Mouse (Mus musculus) macrophage (primary cell): ENCODE results near the gene Arcn1. TPM values are rescaled to one million over a fixed set of nuclear protein-coding genes. Genes with fewer than 3 reads are reported as not detected.

Source experiments
- H3K27ac ChIP-seq: fragments of 350-480 bp; formaldehyde crosslinking; 2 replicates; pipeline ENCODE4 v1.9.0; 2021
- H3K36me3 ChIP-seq: fragments of 350-480 bp; formaldehyde crosslinking; 2 replicates; pipeline ENCODE4 v1.9.0; 2021; ENCODE audit errors: inconsistent target
- H3K4me3 ChIP-seq: fragments of 350-480 bp; formaldehyde crosslinking; 2 replicates; pipeline ENCODE4 v1.9.0; 2021; ENCODE audit errors: inconsistent target
- H3K79me2 ChIP-seq: fragments of 350-480 bp; formaldehyde crosslinking; 2 replicates; pipeline ENCODE4 v1.9.0; 2021; ENCODE audit errors: inconsistent target
- WGBS: methylation state at CpG from one replicate; pipeline ENCODE4 v1.1.7; 2026; ENCODE audit warnings: inconsistent platforms; ENCODE audit not compliant: missing documents; 5-methylcytosine and 5-hydroxymethylcytosine counted together
- polyA plus RNA-seq: library from polyadenylated mRNA; stranded (reverse); fragments of 250-400 nt; gene quantifications from 3 replicates; pipeline ENCODE4 v1.2.4, GENCODE M21; 2018; ENCODE audit warnings: inconsistent platforms
- total RNA-seq, 78 experiments: library from RNA; depleted of rRNA; stranded (reverse); fragments of 250-400 nt; gene quantifications; 1 replicate in 9 of 78; 2 replicates in 24 of 78; 3 replicates in 43 of 78; 4 replicates in 2 of 78; pipeline ENCODE4 v1.2.4; 2018; ENCODE audit warnings: inconsistent platforms in 56 of 78

Arcn1 gene
- 100 to 1,000 TPM in 25 of 26 experiments, 10 to 100 TPM in 1; 93.7 to 217 (median 158) TPM for total RNA-seq (2018; cell fraction: chromatin; rRNA removed)
- 100 to 1,000 TPM in 14 of 26 experiments, 10 to 100 TPM in 12; 90.9 to 128 (median 106) TPM for total RNA-seq (2018; cell fraction: cytosol; rRNA removed)
- 100 to 1,000 TPM in 25 of 26 experiments, 10 to 100 TPM in 1; 94.2 to 230 (median 144) TPM for total RNA-seq (2018; cell fraction: nucleus; rRNA removed)
- polyA plus RNA-seq, result 72.0 to 187 TPM (median 92.0 TPM) in 3 replicates

DNA sequence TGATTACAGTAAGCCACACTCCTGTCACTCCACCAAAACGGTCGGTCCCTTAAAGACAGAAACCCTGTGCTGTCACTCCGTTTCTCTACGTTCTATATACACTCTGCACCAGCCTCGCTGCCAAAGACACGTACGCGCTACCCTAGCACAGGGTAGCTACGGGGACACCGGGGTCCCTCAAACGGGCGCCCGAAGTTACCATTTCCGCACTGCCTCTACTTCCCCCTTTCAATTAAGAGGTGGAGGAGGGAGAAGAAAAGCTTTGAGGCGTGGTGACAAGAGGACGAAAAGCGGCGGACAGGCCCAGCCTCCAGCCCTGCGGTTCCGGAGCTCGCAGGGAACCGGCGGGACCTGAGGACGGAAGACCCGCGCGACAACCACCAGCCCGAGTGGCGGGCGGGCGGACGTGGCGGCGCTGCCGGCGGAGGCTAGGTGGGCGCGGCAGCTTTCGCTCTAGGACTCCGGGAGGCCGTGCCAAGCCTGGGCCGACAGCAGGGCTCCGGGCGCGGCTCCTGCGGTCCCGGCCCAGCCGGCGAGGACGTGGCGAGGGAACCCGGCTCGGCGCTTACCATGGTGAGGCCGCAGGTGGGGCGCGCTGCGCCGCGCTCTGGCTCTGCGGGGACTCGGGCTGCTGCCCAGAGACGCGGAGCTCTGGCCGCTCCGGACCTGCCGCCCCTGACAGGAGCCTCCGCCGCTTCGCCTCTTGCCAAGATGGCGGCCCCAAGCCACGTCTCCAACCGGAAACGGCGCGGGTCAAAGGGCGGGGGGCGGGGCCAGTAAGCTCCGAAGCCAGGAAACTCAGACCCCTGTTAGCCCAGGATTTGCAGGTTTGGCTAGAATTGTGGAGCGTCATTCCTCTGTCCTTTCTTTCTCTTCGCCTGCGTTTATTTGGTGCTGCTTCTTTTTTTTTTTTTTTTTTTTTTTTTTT, at the start of gene Arcn1, which contains the start of gene Ift46:
Arcn1 (minus strand) TSS at position 745 of the 928 bp plus-strand sequence.
Ift46 (plus strand) TSS at position 808 of the 928 bp plus-strand sequence.
- Histone ChIP-seq H3K79me2 (peaks cover 49% of the 10 kb centered on the region), H3K27ac (peak within 1 kb of the TSS; percentile 63), H3K4me3 (peak within 1 kb of the TSS; percentile 88), H3K36me3 (no peaks in the 10 kb centered on the region)
- WGBS, result under 1% methylated on average over 78 of the region's 82 CpGs

DNA sequence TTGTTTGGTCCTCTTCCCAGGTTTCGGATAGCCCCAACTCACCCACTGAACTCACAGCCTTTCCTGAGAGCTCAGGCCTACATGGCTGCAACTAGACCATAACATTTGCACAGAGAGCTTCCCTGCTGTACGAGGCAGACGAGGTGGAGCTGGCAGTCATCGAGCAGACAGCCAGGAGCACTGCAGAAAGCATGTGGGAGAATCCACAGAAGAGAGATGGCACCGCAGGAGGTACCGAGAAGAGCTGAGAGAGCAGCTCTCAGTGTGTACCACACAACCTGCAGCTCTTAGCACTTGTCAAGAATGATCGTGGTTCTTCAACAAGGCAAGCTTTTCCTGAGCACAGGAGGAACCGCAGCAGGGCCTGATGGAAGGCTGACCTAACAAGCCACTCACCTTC, 46.5 kb upstream of the Arcn1 start:
- H3K79me2 ChIP-seq, result no peaks in the 10 kb centered on the region
- no peak overlapping the region for H3K4me3 ChIP-seq
- 93% methylated on average over 8 of the region's 8 CpGs for whole genome bisulfite sequencing
- no peak overlapping the region for H3K27ac ChIP-seq
- H3K36me3 ChIP-seq, result peaks cover 94% of the 10 kb centered on the region

DNA sequence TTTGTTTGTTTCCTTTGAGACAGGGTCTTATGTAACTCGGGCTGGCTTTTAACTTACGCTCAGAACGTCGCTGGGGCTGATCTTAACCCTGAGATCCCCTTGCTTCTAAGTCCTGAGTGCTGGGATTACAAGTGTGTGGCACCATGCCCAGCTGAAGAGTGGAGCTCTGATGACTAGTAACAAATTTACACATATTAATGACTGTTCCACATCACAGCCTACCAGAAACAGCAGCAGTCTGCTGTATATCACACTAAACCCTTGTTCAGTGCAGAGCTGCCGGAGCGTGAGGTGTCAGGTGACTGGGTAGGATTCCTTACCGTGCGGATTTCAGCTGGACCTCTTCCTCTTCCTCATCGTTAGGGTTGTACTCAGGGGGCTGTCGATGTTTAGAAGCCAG, 42.7 kb upstream of the Arcn1 start:
- Histone ChIP-seq H3K79me2 (no peaks in the 10 kb centered on the region), H3K36me3 (peaks cover 96% of the 10 kb centered on the region), H3K27ac (no peak overlapping the region), H3K4me3 (no peak overlapping the region)
- WGBS, result 82% methylated on average over 10 of the region's 10 CpGs

DNA sequence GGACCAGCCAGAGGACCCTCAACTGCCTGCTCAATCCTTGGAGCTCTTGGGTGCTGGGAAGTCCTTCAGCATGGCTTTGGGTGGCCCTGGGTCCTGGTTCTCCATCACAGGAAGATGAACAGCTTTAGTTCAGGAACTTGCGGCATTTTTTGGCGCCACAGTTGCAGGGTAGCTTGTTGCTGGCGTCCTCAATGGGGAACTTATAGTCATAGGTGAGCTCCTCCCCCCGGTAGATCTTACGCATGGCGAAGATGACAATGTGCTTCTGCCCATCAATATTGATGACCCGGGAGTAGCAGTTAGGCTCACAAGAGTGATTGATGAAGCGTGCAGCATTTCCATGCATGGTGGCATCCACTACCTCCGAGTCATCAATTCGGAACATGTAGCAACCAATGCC, 40.1 kb upstream of the Arcn1 start:
- Histone ChIP-seq H3K4me3 (no peak overlapping the region), H3K79me2 (no peaks in the 10 kb centered on the region), H3K27ac (no peak overlapping the region), H3K36me3 (peaks cover 79% of the 10 kb centered on the region)
- WGBS, result 93% methylated on average over 10 of the region's 10 CpGs

DNA sequence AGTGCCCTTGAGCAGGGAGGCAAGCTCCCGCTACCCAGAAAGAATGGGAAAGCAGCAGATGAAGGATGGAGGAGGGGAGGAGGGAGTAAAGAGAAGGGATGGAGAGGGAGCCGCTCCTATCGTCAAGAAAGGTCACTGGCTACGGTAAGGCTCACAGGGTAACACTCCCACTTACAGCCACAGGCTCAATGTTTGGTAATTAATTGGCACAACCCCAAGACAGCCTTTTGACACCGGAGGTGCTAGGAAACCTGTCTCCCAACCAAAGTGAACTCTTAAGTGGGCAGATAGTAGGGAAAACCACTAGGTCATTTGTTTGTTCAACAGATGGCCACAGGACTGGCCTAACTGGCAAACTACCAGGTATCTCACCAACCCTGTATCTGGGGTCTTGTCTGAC, 39.5 kb upstream of the Arcn1 start:
- no peak overlapping the region for H3K27ac ChIP-seq
- peaks cover 73% of the 10 kb centered on the region for H3K36me3 ChIP-seq
- no peak overlapping the region for H3K4me3 ChIP-seq
- WGBS, result 93% methylated on average over 5 of the region's 5 CpGs
- H3K79me2 ChIP-seq, result no peaks in the 10 kb centered on the region

DNA sequence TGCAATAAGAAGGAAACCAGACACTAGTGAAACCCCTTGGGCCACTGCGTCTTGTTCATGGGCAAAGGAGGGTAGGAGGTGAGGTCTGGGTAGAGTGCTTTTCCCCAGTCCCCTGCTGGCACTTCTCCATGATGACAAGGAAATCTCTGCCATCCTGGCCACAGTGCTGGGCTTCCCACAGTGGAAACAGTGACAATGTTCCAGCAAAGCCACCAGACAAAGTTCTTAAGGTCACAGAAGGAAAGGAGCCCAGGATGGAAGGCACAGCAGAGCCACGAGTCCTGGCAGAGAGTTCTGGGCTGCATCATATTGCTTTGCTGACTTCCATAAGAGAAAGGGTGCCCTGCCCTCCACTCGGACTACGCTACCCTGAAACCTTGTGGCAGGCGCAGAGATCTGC, 37.9 kb upstream of the Arcn1 start:
- Histone ChIP-seq H3K36me3 (peaks cover 59% of the 10 kb centered on the region), H3K79me2 (no peaks in the 10 kb centered on the region), H3K4me3 (no peak overlapping the region), H3K27ac (no peak overlapping the region)
- 91% methylated on average over 5 of the region's 5 CpGs for WGBS

DNA sequence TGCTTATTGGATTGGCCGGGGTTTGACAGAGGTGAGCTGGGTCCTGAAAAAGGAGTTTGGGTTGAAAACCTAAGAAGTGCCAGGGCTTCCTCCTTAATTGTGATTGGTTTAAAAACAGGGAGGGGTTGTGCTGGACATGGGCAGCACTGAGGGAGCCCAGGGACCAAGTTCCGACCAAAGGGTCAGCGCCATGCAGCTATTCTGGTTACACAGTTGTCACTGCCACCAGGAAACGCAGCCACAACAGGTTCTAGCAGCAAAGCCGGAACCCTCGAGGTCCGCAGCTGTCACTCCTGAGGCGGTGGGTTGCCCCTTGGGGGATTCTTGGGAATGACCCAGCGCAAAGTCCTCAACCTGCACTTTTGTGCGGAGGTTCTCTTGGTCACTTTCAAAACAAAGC, 37.0 kb upstream of the Arcn1 start:
- H3K4me3 ChIP-seq, result no peak overlapping the region
- H3K79me2 ChIP-seq, result no peaks in the 10 kb centered on the region
- H3K36me3 ChIP-seq, result peaks cover 52% of the 10 kb centered on the region
- H3K27ac ChIP-seq, result no peak overlapping the region
- 95% methylated on average over 10 of the region's 10 CpGs for WGBS

DNA sequence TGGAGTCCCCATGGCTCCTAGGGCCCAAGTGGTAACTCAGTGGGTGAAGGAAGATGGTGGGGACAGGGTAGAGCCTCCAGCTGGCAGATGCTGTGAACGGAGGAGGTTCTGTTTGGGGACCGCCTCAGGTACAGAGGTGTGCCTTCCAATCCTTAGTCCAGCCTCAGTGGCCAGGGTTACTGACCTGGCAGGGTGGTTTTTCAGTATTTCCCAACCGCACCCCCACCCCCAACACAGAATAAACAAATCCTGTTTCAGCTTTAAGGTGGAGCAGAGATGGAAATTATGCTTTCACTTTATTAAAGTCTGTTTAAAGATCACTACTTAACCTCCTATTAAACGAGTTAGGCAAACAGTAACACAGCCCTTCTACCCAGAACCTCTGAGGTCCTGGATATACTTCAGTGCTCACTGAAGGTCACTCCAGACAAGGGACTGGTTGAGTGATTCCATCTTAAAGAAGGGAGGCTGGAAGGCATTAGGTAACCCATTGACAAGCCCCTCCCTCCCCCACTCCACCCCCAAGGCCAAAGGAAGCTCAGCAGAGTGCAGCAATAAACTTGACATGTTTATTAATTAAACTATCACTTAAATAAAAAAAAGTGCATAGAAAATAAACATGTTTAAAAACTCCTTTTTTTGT, 35.3 kb upstream of the Arcn1 start, which contains the start of gene Ttc36:
Ttc36 (minus strand) TSS at position 265 of the 643 bp plus-strand sequence.
- Histone ChIP-seq H3K27ac (no peak within 1 kb of the TSS), H3K4me3 (no peak within 1 kb of the TSS), H3K79me2 (no peaks in the 10 kb centered on the region), H3K36me3 (peaks cover 35% of the 10 kb centered on the region)
- 84% methylated on average over 4 of the region's 4 CpGs for WGBS

DNA sequence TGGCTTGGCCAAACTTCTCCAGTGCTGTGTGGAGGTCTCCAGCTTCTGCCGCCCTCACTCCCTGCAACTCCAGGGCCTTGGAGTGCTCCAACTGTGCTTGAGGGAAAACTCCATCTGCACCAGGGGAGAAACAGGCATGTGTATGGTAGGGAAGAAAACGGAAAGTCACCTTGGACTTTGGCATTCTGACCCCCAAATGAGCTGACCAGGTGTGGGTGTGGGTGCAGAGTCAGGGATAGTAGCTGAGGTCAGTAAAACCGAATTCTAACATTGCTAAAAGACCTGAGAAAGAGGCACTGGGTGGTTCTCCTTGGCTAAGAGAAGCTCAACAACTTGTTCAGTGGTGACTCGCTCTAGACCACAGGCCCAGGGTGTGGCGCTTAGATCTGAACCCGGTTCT, 34.0 kb upstream of the Arcn1 start:
- Histone ChIP-seq H3K27ac (no peak overlapping the region), H3K36me3 (peaks cover 22% of the 10 kb centered on the region; the same call in 1 of the 2 replicates), H3K79me2 (no peaks in the 10 kb centered on the region), H3K4me3 (no peak overlapping the region)
- 60% methylated on average over 6 of the region's 6 CpGs for WGBS

DNA sequence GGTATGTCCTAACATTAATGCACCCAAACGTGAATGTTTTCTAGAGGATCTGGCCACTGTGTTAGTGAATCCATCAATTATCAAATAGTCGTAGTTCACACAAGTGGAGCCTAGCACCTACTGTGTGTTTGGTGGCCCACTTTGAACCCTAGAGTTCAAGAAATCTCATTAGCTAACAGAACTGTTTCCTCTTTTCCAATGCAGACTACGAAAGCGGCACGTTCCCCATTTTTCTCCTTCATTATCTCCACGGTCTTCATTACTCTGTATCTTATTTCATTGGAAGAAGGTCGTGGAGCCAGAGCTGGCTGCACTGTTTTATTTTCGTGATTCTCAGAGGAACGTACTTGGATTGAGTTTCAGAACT, 32.3 kb upstream of the Arcn1 start:
- 23% methylated on average over 9 of the region's 9 CpGs for WGBS
- peaks cover 5% of the 10 kb centered on the region; the same call in 1 of the 2 replicates for H3K36me3 ChIP-seq
- H3K79me2 ChIP-seq, result no peaks in the 10 kb centered on the region
- H3K27ac ChIP-seq, result no peak overlapping the region
- no peak overlapping the region for H3K4me3 ChIP-seq

DNA sequence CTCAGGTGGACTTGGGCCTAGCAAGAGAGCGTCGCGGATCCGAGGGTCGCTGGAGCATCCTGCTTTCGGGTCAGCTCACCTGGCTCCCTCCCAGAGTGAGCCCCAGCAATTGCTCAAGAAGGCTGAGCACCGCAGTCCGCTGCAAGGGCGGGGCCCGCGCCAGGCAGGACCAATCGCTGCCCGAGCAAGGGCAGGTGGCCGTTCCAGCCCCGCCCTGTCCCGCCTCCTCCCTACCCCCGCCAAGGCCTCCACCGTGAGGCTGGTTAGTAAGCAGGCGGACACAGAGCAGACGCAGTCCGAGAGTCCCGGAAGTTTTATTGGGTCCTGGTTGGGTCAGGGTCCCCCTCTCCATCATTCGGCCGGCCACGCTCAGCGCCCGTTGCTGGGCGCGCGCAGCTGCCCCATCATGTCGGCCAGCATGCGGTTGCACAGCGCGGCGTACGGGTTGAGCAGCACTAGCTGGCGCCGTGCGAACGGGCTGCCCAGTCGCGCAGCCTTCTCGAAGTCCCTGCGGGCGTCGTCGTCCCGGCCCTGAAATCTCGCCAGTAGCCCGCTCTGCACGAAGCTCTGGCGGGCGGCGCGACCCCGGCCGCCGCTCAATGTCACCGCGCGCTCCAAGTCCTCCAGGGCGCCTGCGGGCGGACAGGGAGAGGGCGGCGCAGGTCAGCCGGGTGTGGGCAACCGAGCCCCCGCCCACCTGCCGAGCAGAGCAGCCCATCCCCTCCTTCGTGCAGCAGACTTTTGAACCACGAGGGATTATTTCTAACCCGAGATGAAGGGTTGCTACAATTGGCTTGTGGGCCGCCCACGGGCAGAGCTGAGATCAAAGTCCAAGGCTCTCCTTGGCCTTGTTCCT, 31.7 kb upstream of the Arcn1 start, which contains the start of gene Tmem25:
Tmem25 (minus strand) TSS at position 206 of the 856 bp plus-strand sequence.
- H3K4me3 ChIP-seq, result peak within 1 kb of the TSS; percentile 23; the same call in 1 of the 2 replicates
- no peaks in the 10 kb centered on the region for H3K79me2 ChIP-seq
- H3K36me3 ChIP-seq, result no peaks in the 10 kb centered on the region
- no peak within 1 kb of the TSS for H3K27ac ChIP-seq
- WGBS, result 1% methylated on average over 75 of the region's 75 CpGs

DNA sequence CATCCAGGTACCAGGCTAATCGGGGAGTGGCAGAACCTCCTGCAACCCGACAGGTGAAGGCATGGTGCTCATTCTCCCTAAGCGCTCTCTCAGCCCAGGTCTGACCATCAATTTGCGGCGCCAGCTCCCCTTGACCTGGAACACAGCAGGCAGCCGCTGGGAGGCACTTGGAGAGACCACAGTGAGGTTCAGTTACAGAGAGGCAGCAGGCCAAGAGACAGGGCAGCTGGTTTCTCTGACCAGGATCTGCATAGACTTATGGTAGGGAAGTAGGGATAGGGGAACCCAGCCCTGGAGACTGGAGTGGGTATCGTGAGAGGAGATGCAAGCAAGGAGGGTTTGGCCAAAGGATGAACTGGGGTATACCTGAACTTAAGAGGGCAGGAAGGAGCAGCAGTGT, 30.7 kb upstream of the Arcn1 start:
- Histone ChIP-seq H3K36me3 (no peaks in the 10 kb centered on the region), H3K27ac (no peak overlapping the region), H3K4me3 (no peak overlapping the region), H3K79me2 (no peaks in the 10 kb centered on the region)
- 79% methylated on average over 7 of the region's 7 CpGs for WGBS

DNA sequence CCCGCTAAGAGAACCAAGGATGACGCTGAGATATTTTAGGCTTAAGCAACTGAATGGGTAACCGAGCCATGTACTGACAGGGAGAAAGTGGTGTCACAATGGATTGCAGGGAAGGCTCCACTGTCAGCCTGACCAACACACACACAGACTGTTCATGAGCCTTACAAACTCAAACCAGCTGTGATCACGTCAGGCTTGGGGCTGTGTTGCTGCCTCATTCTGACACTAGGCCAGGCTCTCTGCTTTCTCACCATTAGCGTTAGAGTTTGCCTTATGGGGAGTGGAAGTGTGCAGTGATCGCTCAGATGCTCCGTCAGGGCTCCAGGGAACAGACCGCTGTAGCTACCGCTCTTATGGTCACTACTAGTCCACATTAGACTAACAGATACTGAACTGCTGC, 25.2 kb upstream of the Arcn1 start:
- no peak overlapping the region for H3K4me3 ChIP-seq
- peaks cover 28% of the 10 kb centered on the region; the same call in 1 of the 2 replicates for H3K36me3 ChIP-seq
- no peak overlapping the region for H3K27ac ChIP-seq
- no peaks in the 10 kb centered on the region for H3K79me2 ChIP-seq
- 91% methylated on average over 7 of the region's 9 CpGs for WGBS
